Mouse (Mus musculus): ENCODE results near the gene Runx1. TPM values are rescaled to one million over a fixed set of nuclear protein-coding genes. Genes with fewer than 3 reads are reported as not detected.

Gene Runx1
- total and polyA plus RNA-seq, 3 experiments: 3.1 to 10.9 (median 4.7) TPM

DNA sequence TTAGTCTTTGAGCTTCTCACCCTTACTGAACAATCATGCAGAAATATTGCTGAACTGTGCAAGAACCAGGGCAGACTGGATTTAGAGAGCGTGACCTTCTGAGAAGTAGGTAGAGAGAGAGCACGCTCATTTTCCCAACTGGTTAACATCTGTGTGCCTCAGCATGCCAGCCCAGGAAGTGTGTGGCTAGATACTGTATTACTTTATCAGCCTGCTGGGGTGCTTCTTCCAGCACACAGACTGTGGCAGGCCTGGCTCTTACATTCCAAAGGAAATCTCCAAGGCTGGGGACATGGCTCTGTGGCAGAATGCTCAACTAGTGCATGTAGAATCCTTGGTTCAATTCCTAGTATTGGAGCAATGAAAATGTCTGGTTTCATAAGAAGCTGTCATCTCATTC lies 78.9 kb downstream of the Runx1 start:
- no peak for DNase-seq (ENCODE audit: extremely low read depth)
- no peak overlapping the region for H3K27ac ChIP-seq (ENCODE audit: insufficient read depth, low read depth)
- H3K36me3 ChIP-seq (replicated peaks in 1 of 2; ENCODE audit: control insufficient read depth in 1 of 2, insufficient read depth in 1 of 2, low read length in 1 of 2): peaks cover 0 to 32% of the 10 kb centered on the region in 2 experiments
- no peaks in the 10 kb centered on the region for H3K9me3 ChIP-seq (replicated peaks; ENCODE audit: low read length)
- no peak for TF ChIP-seq USF2 (conservative IDR thresholded peaks at IDR 0.05; ENCODE audit: low read depth, low read length)
- no peak for TF ChIP-seq JUND (conservative IDR thresholded peaks at IDR 0.05; ENCODE audit: low read depth, low read length)
- TF ChIP-seq NRF1 (IDR thresholded peaks at IDR 0.05; ENCODE audit: low read depth, low read length): no peak
- no peak for TF ChIP-seq JUN (IDR thresholded peaks at IDR 0.05; ENCODE audit: insufficient read depth, low read depth, low read length)
- TF ChIP-seq EP300 (IDR thresholded peaks at IDR 0.05; ENCODE audit: low read length): no peak
- no peak for TF ChIP-seq NELFE (IDR thresholded peaks at IDR 0.05; ENCODE audit: low read depth, low read length)
- no peak for TF ChIP-seq MAZ (IDR thresholded peaks at IDR 0.05; ENCODE audit: low read depth, low read length)
- no peak for TF ChIP-seq CHD1 (IDR thresholded peaks at IDR 0.05; ENCODE audit: low read depth, low read length)
- no peak for TF ChIP-seq SMC3 (IDR thresholded peaks at IDR 0.05; ENCODE audit: low read depth, low read length)
- no peak for TF ChIP-seq MAX (IDR thresholded peaks at IDR 0.05; ENCODE audit: low read length)
- no peak for TF ChIP-seq MEF2A (IDR thresholded peaks at IDR 0.05; ENCODE audit: borderline replicate concordance, low read depth, low read length)
- no peak for TF ChIP-seq TCF12 (IDR thresholded peaks at IDR 0.05; ENCODE audit: low read depth, low read length)
- TF ChIP-seq UBTF (IDR thresholded peaks at IDR 0.05; ENCODE audit: low read depth, low read length): no peak
- TF ChIP-seq CHD2 (IDR thresholded peaks at IDR 0.05; ENCODE audit: low read length): no peak
- TF ChIP-seq ZC3H11A (IDR thresholded peaks at IDR 0.05; ENCODE audit: low read depth, low read length): no peak
- TF ChIP-seq POLR2A (IDR thresholded peaks at IDR 0.05; ENCODE audit: low read depth, low read length): no peak
- TF ChIP-seq KAT2A (IDR thresholded peaks at IDR 0.05; ENCODE audit: insufficient replicate concordance, low read length): no peak
- no peak for TF ChIP-seq E2F4 (IDR thresholded peaks at IDR 0.05; ENCODE audit: insufficient replicate concordance, low read depth, low read length)
- no peak for TF ChIP-seq MXI1 (IDR thresholded peaks at IDR 0.05; ENCODE audit: low read depth, low read length)
- H3K9ac ChIP-seq (ENCODE audit: insufficient read depth, low read depth): no peak overlapping the region
- in situ Hi-C loops (cut with MboI; ENCODE audit: low pct_ligation_motif_present, low pct_unique_long_range_greater_than_20kb, low sequenced_read_pairs) (no loop called here), dilution Hi-C loops (cut with MboI; ENCODE audit: extremely low pct_ligation_motif_present, extremely low pct_unique_long_range_greater_than_20kb, low sequenced_read_pairs) (no loop called here)
- no peaks in the 10 kb centered on the region for H3K79me2 ChIP-seq (replicated peaks; ENCODE audit: control insufficient read depth, extremely low read depth, insufficient read depth, poor library complexity, severe bottlenecking)
- H3K4me2 ChIP-seq (ENCODE audit: insufficient read depth, low read depth, poor library complexity, severe bottlenecking): no peak overlapping the region
- no peaks in the 10 kb centered on the region for H3K27me3 ChIP-seq (replicated peaks)
- peaks cover 8 to 27% of the 10 kb centered on the region in 2 experiments; a peak in 3 of 4 replicates for H3K4me1 ChIP-seq (ENCODE audit: control insufficient read depth in 1 of 2, insufficient read depth in 2 of 2)
- no peak overlapping the region for H3K4me3 ChIP-seq (replicated peaks in 1 of 3; ENCODE audit: low read depth in 2 of 3, low read length in 2 of 3, poor library complexity in 1 of 3)

DNA sequence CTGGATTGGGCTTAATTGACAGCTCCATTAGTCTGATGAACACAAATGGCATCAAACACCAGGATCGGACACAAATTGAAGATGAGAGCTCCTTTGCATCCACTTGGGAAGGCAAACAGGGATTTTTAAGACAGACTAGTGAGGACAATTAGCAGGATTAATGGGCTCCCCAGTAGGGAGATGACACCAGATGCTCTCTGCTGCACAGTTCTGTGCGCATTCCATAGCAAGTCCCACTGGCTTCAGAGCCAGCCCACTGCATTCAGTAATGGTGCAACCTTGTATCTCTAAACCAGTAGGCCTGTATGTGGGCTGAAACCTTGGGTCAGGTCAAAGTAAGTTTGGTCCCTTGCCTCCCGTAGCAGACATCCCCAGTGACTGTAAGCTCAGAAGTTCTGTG lies 80.7 kb downstream of the Runx1 start:
- dilution Hi-C loops (cut with MboI; ENCODE audit: extremely low pct_ligation_motif_present, extremely low pct_unique_long_range_greater_than_20kb, low sequenced_read_pairs) (no loop called here), in situ Hi-C loops (cut with MboI; ENCODE audit: low pct_ligation_motif_present, low pct_unique_long_range_greater_than_20kb, low sequenced_read_pairs) (no loop called here)
- no peak overlapping the region for H3K4me3 ChIP-seq (replicated peaks in 1 of 3; ENCODE audit: low read depth in 2 of 3, low read length in 2 of 3, poor library complexity in 1 of 3)
- peaks cover 0 to 34% of the 10 kb centered on the region in 2 experiments for H3K36me3 ChIP-seq (replicated peaks in 1 of 2; ENCODE audit: control insufficient read depth in 1 of 2, insufficient read depth in 1 of 2, low read length in 1 of 2)
- H3K27me3 ChIP-seq (replicated peaks): no peaks in the 10 kb centered on the region
- H3K4me2 ChIP-seq (ENCODE audit: insufficient read depth, low read depth, poor library complexity, severe bottlenecking): no peak overlapping the region
- no peaks in the 10 kb centered on the region for H3K9me3 ChIP-seq (replicated peaks; ENCODE audit: low read length)
- no peak overlapping the region for H3K9ac ChIP-seq (ENCODE audit: insufficient read depth, low read depth)
- H3K4me1 ChIP-seq (ENCODE audit: control insufficient read depth in 1 of 2, insufficient read depth in 2 of 2): peaks cover 8 to 27% of the 10 kb centered on the region in 2 experiments; a peak in 3 of 4 replicates
- H3K79me2 ChIP-seq (replicated peaks; ENCODE audit: control insufficient read depth, extremely low read depth, insufficient read depth, poor library complexity, severe bottlenecking): no peaks in the 10 kb centered on the region
- TF ChIP-seq CHD2 (IDR thresholded peaks at IDR 0.05; ENCODE audit: low read length) (no peak), CHD1 (IDR thresholded peaks at IDR 0.05; ENCODE audit: low read depth, low read length) (no peak), JUND (conservative IDR thresholded peaks at IDR 0.05; ENCODE audit: low read depth, low read length) (no peak), PAX5 (IDR thresholded peaks at IDR 0.05; ENCODE audit: low read length) (no peak), ETS1 (conservative IDR thresholded peaks at IDR 0.05; ENCODE audit: low read depth, low read length) (no peak), E2F4 (IDR thresholded peaks at IDR 0.05; ENCODE audit: insufficient replicate concordance, low read depth, low read length) (no peak), KAT2A (IDR thresholded peaks at IDR 0.05; ENCODE audit: insufficient replicate concordance, low read length) (no peak), MEF2A (IDR thresholded peaks at IDR 0.05; ENCODE audit: borderline replicate concordance, low read depth, low read length) (no peak), MAFK (IDR thresholded peaks at IDR 0.05; ENCODE audit: insufficient replicate concordance, low read length) (no peak), BHLHE40 (IDR thresholded peaks at IDR 0.05; ENCODE audit: low read depth, low read length) (no peak), EP300 (IDR thresholded peaks at IDR 0.05; ENCODE audit: low read length) (no peak)
- H3K27ac ChIP-seq (ENCODE audit: insufficient read depth, low read depth): no peak overlapping the region
- DNase-seq (ENCODE audit: extremely low read depth): no peak
